Mouse (Mus musculus) intestine, embryonic 16.5 days (tissue): ENCODE measurements around the gene Mtmr12. TPM values are rescaled to one million over a fixed set of nuclear protein-coding genes. Genes with fewer than 3 reads are reported as not detected.
"Not testable (repeated sequence)": the region's sequence is repeated elsewhere in the genome, so short reads cannot be mapped to it uniquely, and the experiment has no call there.

ENCODE experiments used
- ATAC-seq: fragments of 200-750 bp; cut with Nextera tagmentation; 2 replicates; pipeline ENCODE4 v1.8.0; 2017; ENCODE audit warnings: moderate TSS enrichment, moderate library complexity
- H3K27ac ChIP-seq: fragments of 300-500 bp; sonication (generic); 2 replicates; pipeline ENCODE4 v1.5.1; 2014; ENCODE audit warnings: mild to moderate bottlenecking, low read length
- H3K27me3 ChIP-seq: fragments of 300-500 bp; sonication (generic); replicated peaks from 2 replicates; pipeline ENCODE4 v1.6.1; 2014; ENCODE audit warnings: low read length, control low read depth, mixed read lengths; ENCODE audit not compliant: control insufficient read depth, insufficient read depth
- H3K36me3 ChIP-seq: fragments of 300-500 bp; sonication (generic); 2 replicates; pipeline ENCODE4 v1.6.1; 2014; ENCODE audit warnings: low read length, control low read depth; ENCODE audit not compliant: control insufficient read depth, insufficient read depth
- H3K4me1 ChIP-seq: fragments of 300-500 bp; sonication (generic); 2 replicates; pipeline ENCODE4 v1.6.1; 2014; ENCODE audit warnings: low read length, control low read depth, mixed read lengths; ENCODE audit not compliant: control insufficient read depth, insufficient read depth
- H3K4me2 ChIP-seq: fragments of 300-500 bp; sonication (generic); 2 replicates; pipeline ENCODE4 v1.6.1; 2014; ENCODE audit warnings: low read depth, low read length, control low read depth
- H3K4me3 ChIP-seq: fragments of 300-500 bp; sonication (generic); 2 replicates; pipeline ENCODE4 v1.5.1; 2014; ENCODE audit warnings: mild to moderate bottlenecking, low read length
- H3K9ac ChIP-seq: fragments of 300-500 bp; sonication (generic); 2 replicates; pipeline ENCODE4 v1.6.1; 2014; ENCODE audit warnings: low read depth, low read length
- H3K9me3 ChIP-seq: fragments of 300-500 bp; sonication (generic); 2 replicates; pipeline ENCODE4 v1.6.1; 2016; ENCODE audit warnings: low read length, control low read depth; ENCODE audit not compliant: control insufficient read depth
- WGBS: fragments of 180-500 bp; shearing (Covaris S2); extraction: QIAGEN DNeasy Blood & Tissue Kit; methylation state at CpG from one replicate; pipeline ENCODE4 v1.1.7; 2014; 5-methylcytosine and 5-hydroxymethylcytosine counted together
- polyA plus RNA-seq: library from polyadenylated mRNA; unstranded; fragments of >200 nt; fragmentation: Nextera tagmentation; extraction: Ambion mirVana; gene quantifications from 2 replicates; pipeline ENCODE4 v1.2.1, GENCODE M21; 2015

Gene Mtmr12
- polyA plus RNA-seq, 1 experiment from 2014 or later = 16.4 TPM

DNA sequence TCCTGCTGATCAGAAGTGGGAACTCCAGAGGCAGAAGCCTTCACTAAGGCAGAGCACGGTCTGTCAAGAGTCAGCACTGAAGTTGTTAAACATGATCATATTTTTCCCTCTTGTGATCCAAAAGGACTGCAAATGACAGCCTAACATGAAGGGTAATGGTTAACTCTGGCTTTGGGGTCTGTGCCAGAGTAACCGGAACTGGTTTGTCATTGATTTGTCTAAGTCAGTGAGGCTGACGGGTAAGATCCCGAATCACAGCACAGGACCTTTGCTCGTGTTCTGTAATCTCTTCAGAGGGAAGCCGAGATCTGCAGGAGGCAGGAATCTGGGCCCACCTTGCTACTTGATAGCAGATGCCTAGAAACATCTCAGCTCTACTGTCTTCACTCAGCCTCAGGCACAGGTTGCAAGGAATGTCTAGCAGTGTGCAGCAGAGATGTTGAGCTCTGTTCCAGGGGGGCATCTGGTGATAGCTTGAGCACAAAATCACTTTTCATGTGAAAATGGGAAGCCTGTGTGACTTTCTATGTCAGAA lies 2.8 kb downstream of the Mtmr12 start:
- WGBS = 48% methylated on average over 6 of the region's 6 CpGs
- H3K27me3 ChIP-seq = no peaks in the 10 kb centered on the region
- peaks cover 32% of the 10 kb centered on the region for H3K4me1 ChIP-seq
- peak overlapping the region; percentile 38 for H3K27ac ChIP-seq
- H3K9me3 ChIP-seq = no peaks in the 10 kb centered on the region
- H3K36me3 ChIP-seq = no peaks in the 10 kb centered on the region
- H3K4me2 ChIP-seq = no peak overlapping the region; the same call in 1 of the 2 replicates
- H3K4me3 ChIP-seq = no peak overlapping the region
- ATAC-seq = no peak
- H3K9ac ChIP-seq = no peak overlapping the region

DNA sequence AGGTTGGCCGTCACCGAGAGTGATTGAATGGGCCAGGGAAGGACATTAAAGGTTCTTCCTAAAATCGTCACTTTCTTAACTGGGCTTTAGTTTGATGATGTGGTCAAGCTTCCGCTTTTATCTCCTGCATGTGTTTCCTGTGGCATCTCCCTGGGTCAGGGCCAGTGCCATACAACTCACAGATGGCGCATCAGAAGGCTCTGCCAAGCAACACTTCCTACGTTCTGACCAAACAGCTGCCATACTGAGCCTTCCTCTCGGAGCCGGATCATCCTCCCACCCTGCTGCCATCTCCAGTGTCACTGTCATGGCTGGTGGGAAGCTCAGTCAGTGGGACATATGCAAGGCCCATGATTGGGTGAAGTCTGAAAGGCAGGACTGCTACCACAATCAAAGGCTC lies 6.7 kb downstream of the Mtmr12 start:
- H3K9ac ChIP-seq = no peak overlapping the region
- no peaks in the 10 kb centered on the region for H3K36me3 ChIP-seq
- no peak for ATAC-seq
- H3K4me1 ChIP-seq = peaks cover 33% of the 10 kb centered on the region
- H3K27me3 ChIP-seq = no peaks in the 10 kb centered on the region
- H3K9me3 ChIP-seq = no peaks in the 10 kb centered on the region
- no peak overlapping the region for H3K4me3 ChIP-seq
- no peak overlapping the region for H3K4me2 ChIP-seq
- 79% methylated on average over 8 of the region's 8 CpGs for WGBS
- no peak overlapping the region for H3K27ac ChIP-seq

DNA sequence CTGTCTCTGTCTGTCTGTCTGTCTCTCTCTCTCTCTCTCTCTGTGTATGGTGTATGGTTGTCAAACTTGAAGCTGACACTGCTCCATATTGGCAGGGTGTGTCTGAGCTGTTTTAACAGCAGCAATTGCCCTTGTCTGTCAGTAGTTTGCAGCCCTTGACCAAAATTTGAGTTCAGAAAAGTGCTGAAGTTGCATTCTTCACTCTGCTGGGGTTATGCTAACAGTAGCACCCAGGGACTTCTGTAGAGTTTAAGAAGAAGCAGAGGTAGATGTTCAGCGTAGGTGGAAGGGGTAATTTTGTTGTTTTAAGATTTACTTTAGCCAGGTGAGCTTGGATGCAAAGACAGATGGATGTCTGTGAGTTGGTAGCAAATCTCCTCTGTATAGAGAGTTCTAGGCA lies 7.4 kb downstream of the Mtmr12 start:
- no peak overlapping the region for H3K9ac ChIP-seq
- H3K27me3 ChIP-seq = no peaks in the 10 kb centered on the region
- no peak overlapping the region for H3K4me3 ChIP-seq
- H3K4me2 ChIP-seq = no peak overlapping the region
- H3K4me1 ChIP-seq = peaks cover 31% of the 10 kb centered on the region
- H3K9me3 ChIP-seq = no peaks in the 10 kb centered on the region
- no peak overlapping the region for H3K27ac ChIP-seq
- 81% methylated on average over 1 of the region's 1 CpGs for WGBS
- no peaks in the 10 kb centered on the region for H3K36me3 ChIP-seq
- ATAC-seq = no peak

DNA sequence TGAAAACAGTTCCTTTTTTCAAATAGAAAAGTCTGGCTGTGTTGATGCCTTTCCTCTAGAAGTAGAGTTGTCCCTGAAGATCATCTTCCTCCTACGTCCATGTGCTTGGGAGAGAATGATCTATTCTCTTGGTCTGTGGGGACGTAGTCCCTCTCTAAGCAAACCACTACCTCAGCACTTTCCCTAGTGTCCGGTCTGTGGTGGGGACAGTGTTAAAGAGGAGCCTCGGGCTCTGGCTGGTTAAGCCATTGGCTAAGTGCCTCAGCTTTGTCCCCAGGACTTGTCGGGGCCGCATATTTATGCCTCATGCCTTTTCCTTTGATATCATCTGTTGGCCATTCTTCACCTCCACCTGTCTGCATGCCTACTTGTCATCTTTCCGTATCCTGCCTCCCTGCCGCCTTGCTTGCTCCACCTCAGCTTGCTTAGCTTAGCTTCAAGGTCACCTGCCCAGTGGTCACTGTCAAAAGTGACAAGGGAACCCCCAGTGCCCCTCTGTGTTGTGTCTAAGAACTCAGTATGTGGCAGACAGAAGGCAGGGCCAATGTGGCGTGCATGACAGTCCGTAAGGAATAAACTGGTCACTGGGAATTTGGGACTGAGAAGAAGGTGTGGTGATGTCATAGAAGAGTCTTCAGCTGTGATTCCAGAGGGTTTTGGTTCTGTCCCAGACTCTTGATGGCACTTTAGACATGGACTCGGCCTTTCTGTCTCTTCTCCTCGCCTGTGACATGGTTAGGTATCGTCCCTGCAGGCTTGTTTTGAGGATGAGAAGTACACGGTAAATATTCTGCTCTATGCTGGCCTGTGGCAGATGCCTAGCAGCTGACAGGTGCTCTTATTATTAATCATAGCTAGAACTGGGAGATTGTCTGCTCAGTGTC lies 9.9 kb downstream of the Mtmr12 start:
- peaks cover 31% of the 10 kb centered on the region for H3K4me1 ChIP-seq
- H3K9ac ChIP-seq = no peak overlapping the region
- no peak overlapping the region for H3K27ac ChIP-seq
- no peak for ATAC-seq
- no peak overlapping the region for H3K4me2 ChIP-seq
- no peaks in the 10 kb centered on the region for H3K27me3 ChIP-seq
- no peaks in the 10 kb centered on the region for H3K36me3 ChIP-seq
- WGBS = 82% methylated on average over 14 of the region's 14 CpGs
- H3K9me3 ChIP-seq = no peaks in the 10 kb centered on the region
- no peak overlapping the region for H3K4me3 ChIP-seq

DNA sequence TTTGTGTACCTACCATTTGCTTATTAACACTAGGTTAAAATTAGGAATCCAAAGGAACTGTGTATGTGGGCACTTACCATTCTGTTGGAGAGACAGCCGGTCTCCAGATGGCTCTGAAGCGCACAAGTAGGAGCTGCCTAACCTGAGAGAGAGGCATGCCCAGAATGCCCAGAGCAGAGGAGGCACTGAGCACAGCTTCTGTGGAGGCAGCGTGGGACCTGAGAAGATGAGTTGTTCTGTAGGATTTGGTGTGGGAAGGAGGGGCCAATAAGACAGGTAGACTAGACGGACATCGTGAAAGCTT lies 10.5 kb downstream of the Mtmr12 start:
- Histone ChIP-seq H3K27me3 (no peaks in the 10 kb centered on the region), H3K4me2 (no peak overlapping the region), H3K27ac (no peak overlapping the region), H3K9me3 (no peaks in the 10 kb centered on the region), H3K9ac (no peak overlapping the region), H3K36me3 (no peaks in the 10 kb centered on the region), H3K4me3 (no peak overlapping the region), H3K4me1 (peaks cover 37% of the 10 kb centered on the region)
- WGBS = 82% methylated on average over 5 of the region's 5 CpGs
- ATAC-seq = no peak

DNA sequence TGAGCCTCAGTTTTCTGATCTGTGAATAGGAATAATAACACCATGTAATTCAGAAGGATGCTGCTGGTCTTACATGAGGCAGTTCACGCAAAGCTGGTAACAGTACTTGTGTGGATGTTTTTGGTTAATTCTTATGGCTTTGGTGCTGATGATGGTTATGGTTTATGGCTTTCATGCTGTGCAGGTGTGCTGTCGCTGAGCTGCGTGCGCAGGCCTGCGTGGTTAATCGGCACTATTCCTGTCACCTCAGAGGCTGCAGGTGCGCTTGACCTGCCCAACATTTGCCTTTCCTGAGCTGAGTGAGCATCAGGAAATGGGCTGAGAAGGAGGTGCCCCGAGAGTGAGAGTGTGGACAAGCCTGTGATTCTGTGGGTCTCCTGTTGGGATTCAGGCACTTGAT lies 11.3 kb downstream of the Mtmr12 start:
- WGBS = 94% methylated on average over 8 of the region's 8 CpGs
- ATAC-seq = no peak
- H3K4me1 ChIP-seq = peaks cover 43% of the 10 kb centered on the region

DNA sequence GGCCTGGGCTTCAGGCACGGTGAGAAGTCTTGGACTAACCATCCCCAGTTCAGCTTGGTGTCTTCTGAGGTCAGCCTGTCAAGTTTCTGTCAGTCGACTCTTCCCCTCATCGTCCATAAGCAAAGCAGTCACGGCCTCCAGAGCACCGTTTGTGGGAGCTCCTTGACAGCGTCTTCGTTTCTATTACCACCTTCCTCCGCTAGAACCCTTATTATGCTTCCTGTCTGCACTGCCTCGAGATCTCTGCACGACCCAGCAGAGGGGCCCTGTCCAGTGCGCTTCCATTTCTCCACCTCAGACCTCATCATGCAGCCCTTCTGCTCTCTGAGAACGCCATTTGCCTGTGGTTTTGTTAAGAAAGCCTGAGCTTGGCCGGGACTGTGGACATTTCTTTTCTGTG lies 12.0 kb downstream of the Mtmr12 start:
- no peaks in the 10 kb centered on the region for H3K27me3 ChIP-seq
- peaks cover 49% of the 10 kb centered on the region for H3K4me1 ChIP-seq
- H3K36me3 ChIP-seq = no peaks in the 10 kb centered on the region
- no peak overlapping the region for H3K4me2 ChIP-seq
- no peak overlapping the region for H3K9ac ChIP-seq
- H3K4me3 ChIP-seq = no peak overlapping the region
- H3K27ac ChIP-seq = 0 out of 2 replicates have a peak overlapping the region, but pooled peaks have one; percentile 15
- no peak for ATAC-seq
- WGBS = 72% methylated on average over 13 of the region's 13 CpGs
- H3K9me3 ChIP-seq = no peaks in the 10 kb centered on the region

More for the DNA sequence above, 11.3 kb downstream of the Mtmr12 start:
- no peak overlapping the region for H3K27ac ChIP-seq
- no peaks in the 10 kb centered on the region for H3K9me3 ChIP-seq
- no peak overlapping the region for H3K4me2 ChIP-seq
- H3K9ac ChIP-seq = no peak overlapping the region
- no peak overlapping the region for H3K4me3 ChIP-seq
- no peaks in the 10 kb centered on the region for H3K36me3 ChIP-seq
- no peaks in the 10 kb centered on the region for H3K27me3 ChIP-seq

DNA sequence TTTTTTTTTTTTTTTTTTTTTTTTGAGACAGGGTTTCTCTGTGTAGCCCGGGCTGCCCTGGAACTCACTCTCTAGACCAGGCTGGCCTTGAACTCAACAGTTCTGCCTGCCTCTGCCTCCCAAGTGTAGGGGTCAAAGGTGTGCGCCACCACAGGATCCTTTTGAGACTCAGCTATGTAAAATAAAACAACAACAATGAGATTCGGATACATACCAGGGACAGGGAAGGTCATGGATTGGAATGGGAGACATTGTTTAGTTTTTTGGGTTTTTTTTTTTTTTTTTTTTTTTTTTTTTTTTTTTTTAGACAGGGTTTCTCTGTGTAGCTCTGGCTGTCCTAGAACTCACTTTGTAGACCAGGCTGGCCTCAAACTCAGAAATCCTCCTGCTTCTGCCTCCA lies 12.5 kb downstream of the Mtmr12 start:
- not testable (repeated sequence) for H3K9me3 ChIP-seq, H3K27ac ChIP-seq, H3K27me3 ChIP-seq, ATAC-seq, H3K36me3 ChIP-seq, H3K4me2 ChIP-seq, H3K4me3 ChIP-seq, H3K9ac ChIP-seq
- whole genome bisulfite sequencing = 83% methylated on average over 3 of the region's 3 CpGs
- peaks cover 54% of the 10 kb centered on the region for H3K4me1 ChIP-seq

DNA sequence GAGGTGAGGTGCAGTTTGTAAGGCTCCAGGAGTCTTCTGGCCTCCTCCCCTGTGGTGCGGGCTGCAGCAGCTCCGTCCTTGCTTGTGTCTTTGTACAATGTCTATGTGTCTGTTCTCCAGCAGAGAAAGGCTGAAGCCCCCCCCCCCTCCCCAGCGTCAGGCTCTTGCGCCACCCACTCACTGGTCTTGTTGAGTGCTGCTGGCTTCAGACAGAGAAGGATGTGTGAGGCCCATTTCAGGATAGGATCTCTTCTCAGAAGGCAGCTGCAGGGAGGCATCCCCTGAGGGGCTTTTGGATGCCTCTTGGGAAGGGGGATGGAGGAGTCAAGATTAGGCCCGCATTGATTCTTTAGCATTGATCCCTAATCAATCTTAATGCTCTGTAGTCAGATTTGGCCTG lies 13.0 kb downstream of the Mtmr12 start:
- Histone ChIP-seq H3K4me3 (no peak overlapping the region), H3K9ac (0 out of 2 replicates have a peak overlapping the region, but pooled peaks have one; percentile 27), H3K27me3 (no peaks in the 10 kb centered on the region), H3K4me1 (peaks cover 59% of the 10 kb centered on the region), H3K27ac (peak overlapping the region; percentile 68; the same call in 1 of the 2 replicates), H3K4me2 (no peak overlapping the region), H3K36me3 (no peaks in the 10 kb centered on the region), H3K9me3 (no peaks in the 10 kb centered on the region)
- no peak for ATAC-seq
- 57% methylated on average over 5 of the region's 5 CpGs for WGBS
